Mouse (Mus musculus) stomach, embryonic 14.5 days (tissue): ENCODE results near the gene Eps8. TPM values are rescaled to one million over a fixed set of nuclear protein-coding genes. Genes with fewer than 3 reads are reported as not detected.

Experiments
- ATAC-seq: fragments of 200-750 bp; cut with Nextera tagmentation; 2 replicates; pipeline ENCODE4 v1.8.0; 2017; ENCODE audit warnings: low read depth, moderate TSS enrichment; ENCODE audit not compliant: insufficient number of reproducible peaks, insufficient read depth, low FRiP score
- H3K27ac ChIP-seq: fragments of 300-500 bp; sonication (generic); 2 replicates; pipeline ENCODE4 v1.5.1; 2014; ENCODE audit warnings: mild to moderate bottlenecking, low read length, moderate library complexity, mixed read lengths
- H3K27me3 ChIP-seq: fragments of 300-500 bp; sonication (generic); 2 replicates; pipeline ENCODE4 v1.6.1; 2014; ENCODE audit warnings: low read length, control low read depth, mixed read lengths; ENCODE audit not compliant: control insufficient read depth, insufficient read depth
- H3K36me3 ChIP-seq: fragments of 300-500 bp; sonication (generic); 2 replicates; pipeline ENCODE4 v1.6.1; 2014; ENCODE audit warnings: mild to moderate bottlenecking, control low read depth, low read length, moderate library complexity, mixed read lengths; ENCODE audit not compliant: control insufficient read depth, insufficient read depth
- H3K4me1 ChIP-seq: fragments of 300-500 bp; sonication (generic); 2 replicates; pipeline ENCODE4 v1.6.1; 2014; ENCODE audit warnings: low read length, control low read depth, mixed read lengths; ENCODE audit not compliant: control insufficient read depth, insufficient read depth
- H3K4me2 ChIP-seq: fragments of 300-500 bp; sonication (generic); replicated peaks from 2 replicates; pipeline ENCODE4 v1.6.1; 2014; ENCODE audit warnings: low read depth, low read length, control low read depth
- H3K4me3 ChIP-seq: fragments of 300-500 bp; sonication (generic); 2 replicates; pipeline ENCODE4 v1.5.1; 2014; ENCODE audit warnings: low read depth, low read length, control low read depth
- H3K9ac ChIP-seq: fragments of 300-500 bp; sonication (generic); replicated peaks from 2 replicates; pipeline ENCODE4 v1.6.1; 2014; ENCODE audit warnings: low read depth, mild to moderate bottlenecking, control low read depth, low read length, moderate library complexity, mixed read lengths
- H3K9me3 ChIP-seq: fragments of 300-500 bp; sonication (generic); 2 replicates; pipeline ENCODE4 v1.6.1; 2016; ENCODE audit warnings: low read depth, low read length, control low read depth; ENCODE audit not compliant: control insufficient read depth
- WGBS: fragments of 180-500 bp; shearing (Covaris S2); extraction: QIAGEN DNeasy Blood & Tissue Kit; methylation state at CpG from one replicate; pipeline ENCODE4 v1.1.7; 2014; 5-methylcytosine and 5-hydroxymethylcytosine counted together
- polyA plus RNA-seq: library from polyadenylated mRNA; unstranded; fragments of >200 nt; fragmentation: Nextera tagmentation; extraction: Ambion mirVana; gene quantifications from 2 replicates; pipeline ENCODE4 v1.2.1, GENCODE M21; 2014

Gene Eps8
- polyA plus RNA-seq, 1 experiment from 2014 or later, result 21.6 TPM

DNA sequence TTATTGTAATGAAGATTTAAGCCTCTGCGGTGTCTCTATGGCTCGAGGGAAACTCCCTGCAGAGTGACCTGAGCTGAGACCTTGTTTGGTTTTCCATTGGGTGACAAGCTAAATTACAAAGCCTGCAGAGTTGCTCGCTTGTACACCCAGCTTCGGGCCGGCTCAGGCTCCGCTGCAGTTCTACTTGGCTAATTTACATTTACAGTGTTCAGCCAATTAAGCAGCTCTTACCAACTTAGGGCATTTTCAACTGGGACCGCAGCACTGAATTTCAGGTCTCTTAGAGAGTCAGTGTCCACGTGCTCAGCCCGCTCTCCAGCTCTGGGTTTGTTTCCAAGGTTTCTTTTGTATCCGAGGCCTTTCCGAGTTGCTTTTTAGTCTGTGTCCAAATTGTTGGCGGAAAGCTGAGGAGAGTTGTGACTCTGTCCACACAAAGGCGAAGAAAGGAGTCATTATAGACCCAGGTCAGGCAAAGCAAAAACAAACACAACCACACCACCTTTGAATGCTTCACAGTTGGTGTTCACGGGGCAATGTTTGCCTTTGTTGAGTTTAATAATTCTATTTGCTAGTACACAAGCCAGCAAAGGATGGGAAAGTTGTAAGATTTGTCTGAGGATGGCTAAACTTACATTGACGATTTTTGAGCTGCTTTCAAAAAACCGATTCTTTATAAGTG is 216.6 kb downstream of the Eps8 start:
- no peaks in the 10 kb centered on the region for H3K9me3 ChIP-seq
- H3K4me2 ChIP-seq, result no peak overlapping the region
- H3K4me1 ChIP-seq, result no peaks in the 10 kb centered on the region
- no peaks in the 10 kb centered on the region for H3K36me3 ChIP-seq
- H3K9ac ChIP-seq, result no peak overlapping the region
- WGBS, result 47% methylated on average over 16 of the region's 16 CpGs
- no peak overlapping the region for H3K27ac ChIP-seq
- H3K4me3 ChIP-seq, result no peak overlapping the region
- H3K27me3 ChIP-seq, result no peaks in the 10 kb centered on the region
- no peak for ATAC-seq

DNA sequence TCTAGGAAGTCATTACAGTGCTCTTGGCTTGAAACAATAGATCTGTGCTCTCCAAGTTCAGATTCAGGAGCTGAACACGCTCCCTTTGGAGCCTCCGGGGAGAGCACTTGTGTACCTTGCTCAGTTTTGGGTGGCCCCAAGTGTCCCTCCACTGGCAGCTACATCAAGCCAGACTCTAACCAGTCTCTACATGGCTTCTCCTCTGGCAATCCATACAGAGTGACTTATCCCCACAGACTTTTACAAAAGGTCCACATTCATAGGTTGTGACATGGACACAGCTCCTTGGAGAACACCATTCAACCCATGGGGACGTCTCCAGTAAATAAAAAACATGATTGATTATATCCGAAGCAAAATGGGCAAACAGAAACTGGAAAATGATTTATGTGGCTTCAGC is 217.2 kb downstream of the Eps8 start:
- Histone ChIP-seq H3K4me1 (no peaks in the 10 kb centered on the region), H3K4me2 (no peak overlapping the region), H3K27me3 (no peaks in the 10 kb centered on the region), H3K9me3 (no peaks in the 10 kb centered on the region), H3K9ac (no peak overlapping the region), H3K36me3 (no peaks in the 10 kb centered on the region), H3K27ac (no peak overlapping the region), H3K4me3 (no peak overlapping the region)
- no peak for ATAC-seq
- WGBS, result 62% methylated on average over 4 of the region's 4 CpGs

DNA sequence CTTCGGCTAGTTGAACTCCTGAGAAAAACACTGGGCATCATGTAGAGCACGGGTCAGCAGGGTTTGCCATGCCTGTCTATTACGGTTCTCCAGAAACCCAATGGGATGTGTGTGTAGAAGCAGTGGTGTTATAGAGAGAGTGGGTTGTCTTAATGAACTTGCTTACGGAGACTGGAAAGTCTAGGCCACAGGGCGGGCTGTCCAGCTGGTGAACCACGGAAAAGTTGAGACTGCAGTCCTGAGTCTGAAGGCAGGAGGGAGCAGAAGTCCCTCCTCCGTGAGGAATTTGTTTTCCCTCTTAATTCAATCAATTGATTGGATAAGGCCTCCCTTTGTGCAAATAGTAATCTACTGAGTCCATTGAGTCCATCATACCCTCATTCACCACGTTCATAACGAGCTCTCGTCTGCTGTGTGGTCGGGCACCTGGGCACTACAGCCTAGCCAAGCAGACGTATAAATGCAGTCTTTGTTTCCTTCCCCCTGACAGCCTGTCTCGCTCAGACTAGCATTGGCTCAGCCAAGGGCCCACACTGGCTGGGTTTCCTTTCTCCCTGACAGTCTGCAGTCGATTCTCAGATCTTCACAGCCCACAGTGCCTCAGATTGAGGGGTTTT is 221.0 kb downstream of the Eps8 start:
- Histone ChIP-seq H3K9ac (no peak overlapping the region), H3K4me3 (no peak overlapping the region), H3K4me2 (no peak overlapping the region), H3K27ac (no peak overlapping the region), H3K4me1 (no peaks in the 10 kb centered on the region), H3K36me3 (no peaks in the 10 kb centered on the region), H3K9me3 (no peaks in the 10 kb centered on the region), H3K27me3 (no peaks in the 10 kb centered on the region)
- ATAC-seq, result peak; percentile 42; the same call in 1 of the 2 replicates
- 60% methylated on average over 14 of the region's 14 CpGs for WGBS

Other genes starting within 250 kb of the Eps8 start
- gene Strap, start 80.2 kb upstream of the Eps8 start, polyA plus RNA-seq, result 160 and 162 TPM in 2 replicates
- gene Dera, start 99.7 kb upstream of the Eps8 start, polyA plus RNA-seq, result 50.7 and 53.5 TPM in 2 replicates